Mouse (Mus musculus): Measurements from ENCODE around the gene Rho. TPM values are rescaled to one million over a fixed set of nuclear protein-coding genes. Genes with fewer than 3 reads are reported as not detected.

Rho gene
- total RNA-seq, 1 experiment = 0.13 TPM

DNA sequence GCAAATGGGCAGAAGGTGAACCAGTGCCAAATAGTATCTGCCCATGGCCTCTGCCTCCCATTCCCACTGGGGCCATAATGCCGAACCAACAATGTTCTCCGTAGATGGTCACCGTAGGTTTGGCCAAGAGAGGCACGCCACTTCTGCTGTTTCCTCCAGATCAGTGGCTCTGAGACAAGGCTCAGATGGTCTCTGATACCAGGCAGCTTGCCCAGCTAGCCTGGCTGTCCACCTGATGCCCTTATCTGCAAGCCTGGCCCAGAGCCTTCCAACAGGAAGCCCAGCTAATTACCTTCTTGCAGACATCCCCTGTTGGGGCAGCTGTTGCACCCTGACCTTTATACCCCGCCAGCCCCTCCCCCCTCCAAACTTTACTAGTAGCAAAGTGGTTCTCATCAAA, 36.5 kb downstream of the Rho start:
- TF ChIP-seq ZC3H11A (IDR thresholded peaks at IDR 0.05; ENCODE audit: borderline replicate concordance, low read depth, low read length) = no peak
- Histone ChIP-seq H3K4me1 (ENCODE audit: control insufficient read depth in 2 of 2, insufficient read depth in 2 of 2, low read length in 2 of 2, poor library complexity in 1 of 2) (no peaks in the 10 kb centered on the region), H3K9me3 (ENCODE audit: control insufficient read depth, insufficient read depth, low read depth, low read length) (no peaks in the 10 kb centered on the region), H3K36me3 (ENCODE audit: control insufficient read depth, insufficient read depth, low read length, poor library complexity, severe bottlenecking) (no peaks in the 10 kb centered on the region), H3K27ac (ENCODE audit: insufficient read depth, low read depth, low read length, poor library complexity, severe bottlenecking) (no peak overlapping the region), H3K9ac (ENCODE audit: insufficient read depth, low read depth, low read length, poor library complexity, severe bottlenecking) (no peak overlapping the region), H3K4me3 (ENCODE audit: insufficient read depth in 1 of 2, low read depth in 1 of 2, low read length in 2 of 2, poor library complexity in 1 of 2, severe bottlenecking in 1 of 2) (no peak overlapping the region)
- no peak for DNase-seq (ENCODE audit: low read depth, low spot score)
- in situ Hi-C loops (cut with MboI; ENCODE audit: low sequenced_read_pairs in 2 of 2, unreplicated experiment in 2 of 2) = no loop called here

DNA sequence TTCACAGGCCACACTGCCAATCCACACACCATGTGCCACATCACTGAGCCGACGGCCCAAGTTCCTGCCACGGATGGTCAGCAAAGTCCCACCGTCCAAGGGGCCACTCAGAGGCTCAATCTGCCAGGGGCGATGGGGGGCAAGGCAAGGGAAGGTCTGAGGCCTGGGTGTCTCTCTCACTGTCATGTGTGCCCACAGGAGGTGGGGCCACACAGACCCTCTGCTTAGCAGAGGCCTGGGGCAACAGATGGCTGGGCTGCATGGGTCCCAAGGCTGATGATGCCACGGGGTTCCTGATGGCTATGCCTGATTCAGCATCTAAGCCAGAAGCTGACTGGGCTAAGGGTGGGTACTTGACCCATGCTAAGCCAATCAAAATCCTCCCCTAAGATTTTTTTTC, 37.2 kb downstream of the Rho start:
- Histone ChIP-seq H3K27ac (ENCODE audit: insufficient read depth, low read depth, low read length, poor library complexity, severe bottlenecking) (no peak overlapping the region), H3K4me3 (ENCODE audit: insufficient read depth in 1 of 2, low read depth in 1 of 2, low read length in 2 of 2, poor library complexity in 1 of 2, severe bottlenecking in 1 of 2) (no peak overlapping the region), H3K36me3 (ENCODE audit: control insufficient read depth, insufficient read depth, low read length, poor library complexity, severe bottlenecking) (no peaks in the 10 kb centered on the region), H3K4me1 (ENCODE audit: control insufficient read depth in 2 of 2, insufficient read depth in 2 of 2, low read length in 2 of 2, poor library complexity in 1 of 2) (no peaks in the 10 kb centered on the region), H3K9me3 (ENCODE audit: control insufficient read depth, insufficient read depth, low read depth, low read length) (no peaks in the 10 kb centered on the region), H3K9ac (ENCODE audit: insufficient read depth, low read depth, low read length, poor library complexity, severe bottlenecking) (no peak overlapping the region)
- no peak for DNase-seq (ENCODE audit: low read depth, low spot score)
- in situ Hi-C loops (cut with MboI; ENCODE audit: low sequenced_read_pairs in 2 of 2, unreplicated experiment in 2 of 2) = no loop called here
- TF ChIP-seq CHD2 (IDR thresholded peaks at IDR 0.05; ENCODE audit: low read depth, low read length) (no peak), HCFC1 (IDR thresholded peaks at IDR 0.05; ENCODE audit: borderline replicate concordance, insufficient read depth, low read length) (no peak), ZC3H11A (IDR thresholded peaks at IDR 0.05; ENCODE audit: borderline replicate concordance, low read depth, low read length) (no peak), ZNF384 (IDR thresholded peaks at IDR 0.05; ENCODE audit: low read depth, low read length) (no peak), MAFK (IDR thresholded peaks at IDR 0.05; ENCODE audit: insufficient read depth, low read depth, low read length) (no peak)

DNA sequence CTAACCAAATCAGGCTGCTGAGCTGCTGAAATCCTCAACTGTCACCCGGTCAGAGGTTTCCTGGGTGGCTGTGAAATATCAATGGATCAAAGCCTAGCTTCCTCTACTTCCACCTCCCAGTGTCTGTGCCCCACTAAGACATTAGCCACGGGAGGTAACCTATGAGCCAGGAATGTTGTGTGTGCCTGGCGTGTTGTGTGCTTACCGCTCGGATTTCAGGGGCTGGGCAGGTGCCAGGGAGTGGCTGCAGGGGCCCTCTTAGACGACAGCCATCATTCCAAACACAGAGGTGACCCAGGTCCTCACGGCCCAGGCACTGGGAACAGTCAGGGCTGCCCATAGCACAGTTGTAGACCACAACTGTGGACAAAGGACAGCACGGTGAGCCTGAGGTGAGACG, 37.6 kb downstream of the Rho start:
- Histone ChIP-seq H3K36me3 (ENCODE audit: control insufficient read depth, insufficient read depth, low read length, poor library complexity, severe bottlenecking) (no peaks in the 10 kb centered on the region), H3K9ac (ENCODE audit: insufficient read depth, low read depth, low read length, poor library complexity, severe bottlenecking) (no peak overlapping the region), H3K9me3 (ENCODE audit: control insufficient read depth, insufficient read depth, low read depth, low read length) (no peaks in the 10 kb centered on the region), H3K4me1 (ENCODE audit: control insufficient read depth in 2 of 2, insufficient read depth in 2 of 2, low read length in 2 of 2, poor library complexity in 1 of 2) (no peaks in the 10 kb centered on the region), H3K27ac (ENCODE audit: insufficient read depth, low read depth, low read length, poor library complexity, severe bottlenecking) (no peak overlapping the region), H3K4me3 (ENCODE audit: insufficient read depth in 1 of 2, low read depth in 1 of 2, low read length in 2 of 2, poor library complexity in 1 of 2, severe bottlenecking in 1 of 2) (no peak overlapping the region)
- DNase-seq (ENCODE audit: low read depth, low spot score) = no peak
- in situ Hi-C loops (cut with MboI; ENCODE audit: low sequenced_read_pairs in 2 of 2, unreplicated experiment in 2 of 2) = no loop called here
- TF ChIP-seq CHD2 (IDR thresholded peaks at IDR 0.05; ENCODE audit: low read depth, low read length) (no peak), MAFK (IDR thresholded peaks at IDR 0.05; ENCODE audit: insufficient read depth, low read depth, low read length) (no peak), ZNF384 (IDR thresholded peaks at IDR 0.05; ENCODE audit: low read depth, low read length) (no peak), HCFC1 (IDR thresholded peaks at IDR 0.05; ENCODE audit: borderline replicate concordance, insufficient read depth, low read length) (no peak), ZC3H11A (IDR thresholded peaks at IDR 0.05; ENCODE audit: borderline replicate concordance, low read depth, low read length) (no peak)

DNA sequence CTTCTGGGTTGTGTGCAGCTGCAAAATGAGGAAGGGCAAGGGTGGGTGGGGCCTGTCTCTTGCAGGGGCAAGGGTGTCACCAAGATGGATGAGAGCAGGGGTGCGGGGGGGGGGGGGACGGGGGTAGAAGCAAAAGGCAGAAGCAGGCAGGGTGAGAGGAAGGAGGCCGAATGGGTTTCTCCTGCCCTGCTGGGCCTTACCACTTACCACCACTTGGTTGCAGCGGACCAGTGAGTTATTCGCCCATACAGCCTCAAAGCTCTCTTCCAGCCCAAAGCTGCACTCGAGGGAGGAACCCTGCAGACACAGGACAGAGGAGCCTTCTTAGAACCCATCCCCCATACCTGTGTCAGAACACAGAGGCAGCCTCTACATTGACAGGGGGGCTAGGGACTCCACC, 38.4 kb downstream of the Rho start:
- no peaks in the 10 kb centered on the region for H3K4me1 ChIP-seq (ENCODE audit: control insufficient read depth in 2 of 2, insufficient read depth in 2 of 2, low read length in 2 of 2, poor library complexity in 1 of 2)
- H3K9me3 ChIP-seq (ENCODE audit: control insufficient read depth, insufficient read depth, low read depth, low read length) = no peaks in the 10 kb centered on the region
- in situ Hi-C loops (cut with MboI; ENCODE audit: low sequenced_read_pairs in 2 of 2, unreplicated experiment in 2 of 2) = no loop called here
- no peak overlapping the region for H3K9ac ChIP-seq (ENCODE audit: insufficient read depth, low read depth, low read length, poor library complexity, severe bottlenecking)
- no peak for DNase-seq (ENCODE audit: low read depth, low spot score)
- no peaks in the 10 kb centered on the region for H3K36me3 ChIP-seq (ENCODE audit: control insufficient read depth, insufficient read depth, low read length, poor library complexity, severe bottlenecking)
- TF ChIP-seq HCFC1 (IDR thresholded peaks at IDR 0.05; ENCODE audit: borderline replicate concordance, insufficient read depth, low read length) = no peak
- TF ChIP-seq CHD2 (IDR thresholded peaks at IDR 0.05; ENCODE audit: low read depth, low read length) = no peak
- no peak for TF ChIP-seq ZC3H11A (IDR thresholded peaks at IDR 0.05; ENCODE audit: borderline replicate concordance, low read depth, low read length)
- no peak for TF ChIP-seq MAFK (IDR thresholded peaks at IDR 0.05; ENCODE audit: insufficient read depth, low read depth, low read length)
- no peak for TF ChIP-seq ZNF384 (IDR thresholded peaks at IDR 0.05; ENCODE audit: low read depth, low read length)
- no peak overlapping the region for H3K4me3 ChIP-seq (ENCODE audit: insufficient read depth in 1 of 2, low read depth in 1 of 2, low read length in 2 of 2, poor library complexity in 1 of 2, severe bottlenecking in 1 of 2)
- H3K27ac ChIP-seq (ENCODE audit: insufficient read depth, low read depth, low read length, poor library complexity, severe bottlenecking) = no peak overlapping the region

DNA sequence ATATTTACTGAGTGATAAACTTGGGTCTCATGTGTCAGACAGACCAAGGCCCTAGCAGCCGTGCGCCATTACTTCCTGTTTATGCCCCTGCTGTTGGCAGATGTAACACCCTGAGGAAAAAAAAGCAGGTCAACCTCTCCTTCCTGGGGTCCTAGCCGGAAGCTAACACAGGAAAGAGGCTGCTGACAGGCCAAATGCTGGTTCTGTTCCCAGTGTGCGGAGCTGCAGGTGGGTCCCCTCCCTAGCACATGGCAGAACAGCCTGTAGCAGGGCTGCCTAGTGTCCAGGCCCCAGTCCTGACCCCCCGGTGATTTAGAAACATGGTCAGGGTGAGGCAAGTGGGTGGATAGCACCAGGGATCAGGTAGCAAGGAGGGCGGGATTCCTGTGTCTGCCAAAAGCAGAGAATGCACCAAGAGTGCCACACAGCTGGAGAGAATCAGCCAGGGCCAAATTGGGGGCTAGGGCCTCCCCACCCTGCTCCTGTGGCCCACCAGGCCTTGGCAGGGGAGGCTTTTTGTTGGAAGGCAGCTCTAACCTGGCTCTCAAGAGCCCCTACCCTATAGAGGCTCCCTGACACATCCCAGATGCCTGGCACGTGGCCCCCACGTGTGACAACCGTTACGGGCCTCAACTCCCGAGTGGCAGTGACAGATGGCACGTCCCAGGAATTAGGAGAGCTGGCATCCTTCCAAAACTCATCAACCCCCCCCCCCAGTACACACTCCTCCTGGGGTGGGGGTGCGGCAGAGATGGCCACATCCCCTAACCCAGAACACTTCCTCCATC, 39.9 kb downstream of the Rho start:
- Histone ChIP-seq H3K9me3 (ENCODE audit: control insufficient read depth, insufficient read depth, low read depth, low read length) (no peaks in the 10 kb centered on the region), H3K4me1 (ENCODE audit: control insufficient read depth in 2 of 2, insufficient read depth in 2 of 2, low read length in 2 of 2, poor library complexity in 1 of 2) (no peaks in the 10 kb centered on the region), H3K36me3 (ENCODE audit: control insufficient read depth, insufficient read depth, low read length, poor library complexity, severe bottlenecking) (no peaks in the 10 kb centered on the region), H3K27ac (ENCODE audit: insufficient read depth, low read depth, low read length, poor library complexity, severe bottlenecking) (no peak overlapping the region), H3K9ac (ENCODE audit: insufficient read depth, low read depth, low read length, poor library complexity, severe bottlenecking) (no peak overlapping the region), H3K4me3 (ENCODE audit: insufficient read depth in 1 of 2, low read depth in 1 of 2, low read length in 2 of 2, poor library complexity in 1 of 2, severe bottlenecking in 1 of 2) (no peak overlapping the region)
- in situ Hi-C loops (cut with MboI; ENCODE audit: low sequenced_read_pairs in 2 of 2, unreplicated experiment in 2 of 2) = no loop called here
- DNase-seq (ENCODE audit: low read depth, low spot score) = no peak
- no peak for TF ChIP-seq MAFK (IDR thresholded peaks at IDR 0.05; ENCODE audit: insufficient read depth, low read depth, low read length)
- TF ChIP-seq ZNF384 (IDR thresholded peaks at IDR 0.05; ENCODE audit: low read depth, low read length) = no peak
- no peak for TF ChIP-seq ZC3H11A (IDR thresholded peaks at IDR 0.05; ENCODE audit: borderline replicate concordance, low read depth, low read length)
- no peak for TF ChIP-seq CHD2 (IDR thresholded peaks at IDR 0.05; ENCODE audit: low read depth, low read length)
- no peak for TF ChIP-seq HCFC1 (IDR thresholded peaks at IDR 0.05; ENCODE audit: borderline replicate concordance, insufficient read depth, low read length)
